Mouse (Mus musculus): ENCODE data around the gene Ess2. TPM values are rescaled to one million over a fixed set of nuclear protein-coding genes. Genes with fewer than 3 reads are reported as not detected.
"Not testable (repeated sequence)": the region's sequence is repeated elsewhere in the genome, so short reads cannot be mapped to it uniquely, and the experiment has no call there.

The Ess2 gene
- 1 to 10 TPM; 5.2 to 7.2 TPM for total RNA-seq (2021)
- long read RNA-seq, experiment 1, partial matches to known transcripts = 1 of 9 reads
- long read RNA-seq, experiment 1, other reads (novel, unspliced or antisense) = 2 of 9 reads
- long read RNA-seq, experiment 2, transcript Ess2-201 (10 exons, 2,821 nt) = major isoform, 8 of 11 reads
- long read RNA-seq, experiment 2, partial matches to known transcripts = 0 of 11 reads
- long read RNA-seq, experiment 2, other reads (novel, unspliced or antisense) = 1 of 11 reads

- intact Hi-C loops (cut with DNase I) = loop anchor here (5.0 kb wide), 1 partner anchor 136 kb away; no protein-coding TSS in a partner anchor
- peak; percentile 79 to 84 for DNase-seq
Observed at GRCm38 (mm10) chr16:17911052-17911595, at the start of gene Ess2. Ess2 (minus strand) TSS chr16:17911348.

DNA sequence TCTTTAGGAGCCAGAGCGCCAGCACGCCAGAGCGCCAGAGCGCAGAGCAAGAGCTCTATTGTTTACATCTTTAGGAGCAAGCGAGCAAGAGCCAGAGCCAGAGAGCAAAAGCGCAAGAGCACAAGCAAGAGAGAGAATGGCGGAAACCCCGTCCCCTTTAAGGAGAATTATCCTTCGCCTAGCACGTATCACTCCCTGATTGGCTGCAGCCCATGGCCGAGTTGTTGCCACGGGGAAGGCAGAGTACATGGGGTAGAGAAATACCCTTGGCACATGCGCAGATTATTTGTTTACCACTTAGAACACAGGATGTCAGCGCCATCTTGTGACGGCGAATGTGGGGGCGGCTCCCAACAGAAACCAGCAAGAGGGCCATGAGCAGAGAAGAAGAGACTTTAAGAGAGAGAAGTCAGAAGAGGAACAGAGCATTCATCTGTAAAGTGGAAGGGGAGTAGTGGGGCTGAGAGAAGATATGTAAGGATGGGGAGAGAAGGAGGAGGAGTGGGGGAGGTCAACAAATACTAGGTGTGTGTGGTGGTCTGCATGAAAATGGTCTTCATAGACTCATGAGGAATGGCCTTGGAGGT lies 45.0 kb upstream of the Ess2 start:
- DNase-seq; intact Hi-C loops (cut with DNase I): not testable (repeated sequence)

DNA sequence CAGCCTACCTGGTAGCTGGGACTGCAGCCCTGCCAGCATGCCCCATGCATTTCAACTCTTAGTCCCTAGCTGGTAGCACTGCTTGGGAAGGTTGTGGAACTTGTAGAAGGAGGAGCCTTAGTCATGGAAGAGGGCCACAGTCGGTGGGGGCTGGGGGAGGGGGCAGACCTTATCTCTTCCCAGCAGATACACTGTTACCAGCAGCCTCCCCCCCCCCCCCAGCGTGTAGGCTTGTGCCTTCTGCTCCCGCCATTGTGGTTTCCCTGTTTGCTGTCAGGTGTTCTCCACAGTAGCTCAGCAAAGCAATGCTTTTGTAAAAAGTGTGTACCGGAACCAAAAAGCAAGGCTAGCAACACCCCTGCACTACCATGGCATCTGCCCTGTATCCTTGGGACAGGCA lies 40.5 kb upstream of the Ess2 start:
- intact Hi-C loops (cut with DNase I) = no loop called here
- DNase-seq = no peak

DNA sequence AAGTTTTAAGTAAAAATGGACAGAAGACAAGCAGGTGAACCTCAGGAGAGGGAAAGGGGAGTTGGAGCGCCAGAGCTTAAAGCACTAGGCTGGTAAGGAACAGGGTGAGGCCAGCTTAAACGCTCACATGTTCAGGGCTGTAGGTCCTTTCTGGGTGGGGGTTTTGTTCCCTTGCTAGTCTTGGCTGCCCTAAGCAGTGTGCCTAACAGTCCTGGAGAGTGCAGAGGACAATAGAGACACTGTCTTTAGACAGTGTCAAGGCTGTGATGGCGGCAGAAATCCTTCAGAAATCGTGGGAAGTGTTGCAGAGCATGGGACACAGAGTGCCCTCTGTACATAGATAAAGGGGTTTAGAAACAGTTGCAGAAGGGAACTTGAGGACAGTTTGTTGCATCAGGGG lies 38.9 kb upstream of the Ess2 start:
- intact Hi-C loops (cut with DNase I) = no loop called here

GRCm38 (mm10) chr16:17949421-17949877 lies 38.3 kb upstream of the Ess2 start:
- intact Hi-C loops (cut with DNase I) = no loop called here

More for the DNA sequence above, 38.9 kb upstream of the Ess2 start:
- DNase-seq = no peak

DNA sequence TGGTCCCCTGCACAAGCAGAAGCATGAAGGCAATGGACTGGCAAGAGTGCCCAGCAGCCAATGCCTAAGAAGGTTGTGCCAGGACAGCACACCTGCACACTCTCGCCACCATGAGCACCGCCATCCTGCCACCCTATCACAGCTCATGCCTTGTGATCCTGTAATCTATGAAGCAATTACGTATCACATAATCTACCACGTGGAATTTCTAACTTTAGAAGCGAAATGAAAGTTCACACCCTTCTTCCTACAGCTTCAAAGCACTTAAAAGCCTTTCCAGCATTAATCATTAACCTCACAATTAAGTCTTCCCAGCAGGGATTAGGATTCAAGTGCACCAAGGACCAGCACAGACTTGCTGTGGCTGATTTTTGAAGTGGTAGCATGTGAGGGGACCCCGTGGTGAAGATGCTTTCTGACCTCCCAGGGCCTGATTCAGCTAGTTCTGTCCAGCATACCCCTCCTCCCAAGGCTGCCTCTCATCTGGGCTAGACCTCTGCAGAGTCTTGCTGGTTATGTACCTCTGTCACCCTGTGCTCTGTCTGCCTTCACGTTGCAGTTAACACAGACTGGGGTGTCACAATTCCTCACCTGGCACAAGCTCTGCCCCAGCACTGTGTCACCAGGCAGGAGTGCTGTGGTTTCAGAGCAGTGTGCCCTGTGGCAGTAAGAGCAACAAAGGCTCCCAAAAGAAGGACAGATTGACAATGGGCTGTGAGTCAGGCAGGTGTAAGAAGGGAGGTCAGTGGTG lies 34.1 kb upstream of the Ess2 start:
- DNase-seq = no peak
- intact Hi-C loops (cut with DNase I) = no loop called here

More at GRCm38 (mm10) chr16:17949421-17949877, 38.3 kb upstream of the Ess2 start:
- DNase-seq = no peak

DNA sequence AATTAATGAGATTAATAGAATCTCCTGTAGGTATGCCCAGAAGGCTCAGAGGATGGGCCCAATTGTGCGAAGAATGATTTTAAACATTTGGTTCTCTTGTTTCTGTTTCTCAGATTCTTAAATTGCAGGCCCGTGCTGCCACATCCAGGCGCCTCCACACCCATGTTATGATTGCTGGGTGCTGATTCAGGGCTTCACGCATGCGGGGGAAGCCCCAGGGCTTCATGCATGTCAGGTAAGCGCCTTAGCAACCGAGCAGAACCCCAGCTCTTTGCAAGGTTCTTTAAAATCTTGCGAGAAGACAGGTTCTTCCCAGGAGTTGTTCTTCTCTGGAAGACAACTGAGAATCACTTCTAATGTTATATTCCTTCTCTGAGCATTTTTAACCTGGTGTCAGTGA lies 32.3 kb upstream of the Ess2 start:
- no peak for DNase-seq
- intact Hi-C loops (cut with DNase I) = no loop called here

- DNase-seq = no peak
- intact Hi-C loops (cut with DNase I) = no loop called here
Observed at GRCm38 (mm10) chr16:17939255-17939751, 28.2 kb upstream of the Ess2 start.

GRCm38 (mm10) chr16:17938821-17939220 lies 27.7 kb upstream of the Ess2 start:
- intact Hi-C loops (cut with DNase I) = no loop called here
- no peak for DNase-seq

DNA sequence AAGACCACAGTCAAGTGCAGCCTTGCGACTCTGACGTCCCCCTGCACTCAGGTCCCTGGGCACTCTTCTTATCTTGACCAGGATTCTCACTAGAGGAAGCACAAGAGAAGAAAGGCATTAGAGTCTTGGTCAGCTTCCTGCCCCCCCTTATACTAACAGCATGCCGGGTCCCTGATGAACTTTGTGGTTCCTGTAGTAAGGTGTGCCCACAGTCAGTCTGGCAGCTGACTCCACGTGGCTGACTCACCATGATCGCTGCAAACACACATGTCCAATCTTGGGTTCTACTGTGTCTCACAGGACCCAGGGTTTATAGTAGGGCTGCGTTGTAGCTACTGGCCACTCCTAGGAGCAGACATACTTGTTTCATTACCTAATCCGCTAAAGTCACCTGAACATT lies 27.0 kb upstream of the Ess2 start:
- DNase-seq = no peak
- intact Hi-C loops (cut with DNase I) = no loop called here

GRCm38 (mm10) chr16:17936776-17937175 lies 25.6 kb upstream of the Ess2 start:
- no peak for DNase-seq
- intact Hi-C loops (cut with DNase I) = no loop called here

DNA sequence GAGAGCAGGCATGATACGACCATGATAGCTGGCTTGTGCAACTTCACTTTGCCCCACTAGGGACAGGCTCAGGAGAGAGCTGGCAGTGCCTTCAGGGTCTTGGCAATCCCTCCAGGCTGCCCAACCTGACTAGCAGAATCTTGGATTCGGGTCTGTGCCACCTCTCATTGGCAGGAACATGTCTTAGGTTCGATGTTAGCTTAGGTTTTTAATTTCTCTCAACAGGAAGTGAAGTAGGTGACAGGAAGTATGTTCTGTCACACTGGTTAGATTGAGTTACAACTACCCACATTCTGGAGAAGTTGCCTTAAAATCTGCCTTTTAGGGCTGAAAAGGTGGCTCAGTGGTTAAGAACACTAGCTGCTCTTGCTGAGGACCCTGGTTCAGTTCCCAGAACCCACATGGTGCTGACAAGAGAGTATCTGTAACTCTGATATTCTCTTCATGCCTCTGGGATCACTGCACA lies 23.3 kb upstream of the Ess2 start:
- intact Hi-C loops (cut with DNase I) = no loop called here

GRCm38 (mm10) chr16:17933594-17934444 lies 22.7 kb upstream of the Ess2 start:
- DNase-seq = no peak
- intact Hi-C loops (cut with DNase I) = no loop called here

More for the DNA sequence above, 23.3 kb upstream of the Ess2 start:
- no peak for DNase-seq

DNA sequence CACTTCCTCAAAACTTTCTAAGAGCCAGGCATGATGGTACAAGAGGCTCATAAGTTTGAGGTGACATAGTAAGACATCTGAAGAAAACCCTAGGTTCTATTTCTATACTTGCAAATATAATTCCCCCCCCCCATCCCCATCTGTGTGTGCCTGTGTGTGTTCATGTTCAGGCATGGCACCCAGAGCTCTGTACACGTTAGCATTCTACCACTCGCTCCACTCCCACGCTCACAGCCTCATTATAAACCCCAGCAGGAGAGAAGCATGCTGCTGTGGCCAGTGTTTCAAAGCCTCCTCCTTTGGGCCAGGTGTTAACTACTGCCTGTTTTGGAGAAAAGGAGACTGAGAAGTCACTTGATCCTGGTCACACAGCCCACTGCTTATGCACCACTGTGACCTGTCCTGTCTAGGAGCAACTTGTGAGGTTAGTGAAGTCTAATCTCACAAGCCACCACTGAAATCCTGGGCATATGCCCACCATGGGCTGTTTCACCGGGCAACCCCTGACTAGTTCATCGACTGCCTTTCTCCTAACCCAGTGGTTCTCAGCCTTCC lies 20.8 kb upstream of the Ess2 start:
- no peak for DNase-seq
- intact Hi-C loops (cut with DNase I) = no loop called here

DNA sequence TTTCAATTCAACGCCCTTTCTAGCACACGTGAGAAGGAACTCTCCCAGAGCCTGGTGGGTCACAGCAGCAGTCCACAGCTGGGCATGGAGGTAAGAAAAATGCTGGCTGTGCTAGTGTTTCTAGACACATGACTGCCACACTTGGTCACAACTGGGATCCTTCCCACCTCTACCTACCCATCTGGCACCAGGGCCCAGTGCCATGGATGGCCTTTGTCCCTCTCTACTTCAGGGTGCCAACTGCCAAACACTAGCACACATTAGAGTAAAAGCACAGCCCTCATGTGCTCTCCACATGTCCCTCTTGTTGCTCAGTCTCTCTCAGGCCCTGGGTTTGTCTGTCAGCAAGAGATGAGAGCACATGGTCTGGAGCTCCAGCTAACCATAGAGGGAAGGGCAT lies 18.5 kb upstream of the Ess2 start:
- DNase-seq = no peak
- intact Hi-C loops (cut with DNase I) = no loop called here

GRCm38 (mm10) chr16:17929211-17929610 lies 18.1 kb upstream of the Ess2 start:
- DNase-seq = no peak
- intact Hi-C loops (cut with DNase I) = no loop called here

DNA sequence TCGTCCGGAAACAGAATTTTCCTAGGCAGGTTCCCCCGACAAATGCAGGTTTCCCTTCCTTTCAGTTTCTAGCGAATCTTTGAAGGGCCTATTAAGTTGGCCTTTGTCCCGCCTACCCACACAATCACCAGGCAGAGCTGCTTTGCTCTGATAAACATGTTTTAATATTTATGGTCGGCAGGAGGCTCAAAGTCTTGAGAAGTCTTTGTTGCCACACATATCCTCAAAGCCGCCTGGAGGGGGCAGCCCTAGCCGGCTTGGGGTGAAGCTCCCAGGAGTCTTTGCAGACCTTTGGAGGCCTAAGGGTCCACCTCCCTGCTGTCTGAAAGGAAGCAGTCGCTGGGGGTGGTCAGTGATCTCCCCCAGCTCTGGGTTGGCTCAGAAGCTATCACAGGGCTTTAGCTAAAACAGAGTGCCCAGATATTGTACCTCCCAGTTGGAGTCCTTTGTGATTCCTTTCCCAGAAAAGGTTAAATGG lies 17.5 kb upstream of the Ess2 start:
- peak; percentile 39 to 42 for DNase-seq
- intact Hi-C loops (cut with DNase I) = no loop called here

DNA sequence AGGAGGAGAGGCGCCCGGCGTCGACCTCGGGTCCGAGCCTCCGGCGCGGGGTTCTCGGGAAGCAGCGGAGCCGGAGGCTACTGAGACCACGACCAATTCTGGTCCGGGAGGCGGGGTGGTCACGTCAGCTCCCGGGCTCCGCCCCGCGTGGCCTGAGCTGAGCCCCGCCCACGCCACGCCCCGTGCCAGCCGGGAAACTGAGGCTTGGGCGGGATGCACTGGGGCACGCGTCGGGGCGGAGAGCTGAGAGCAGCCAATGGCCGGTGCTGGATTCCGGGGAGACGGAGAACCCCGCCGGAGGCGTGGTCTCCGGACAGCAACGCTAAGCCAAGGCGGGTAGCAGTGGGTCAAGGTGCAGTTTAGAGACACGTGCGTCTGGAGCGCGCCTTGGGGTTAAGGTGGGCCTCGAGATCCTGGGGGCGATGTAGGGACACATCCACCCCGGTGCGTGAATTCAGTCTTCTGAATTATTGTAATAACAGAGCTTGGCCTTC lies 17.0 kb upstream of the Ess2 start, which contains the start of gene Slc25a1:
TSS of gene Slc25a1 (minus strand) at position 133 of the 494 bp plus-strand sequence.
- intact Hi-C loops (cut with DNase I) = no loop called here
- peak; percentile 54 to 59 for DNase-seq

GRCm38 (mm10) chr16:17927351-17928082 lies 16.4 kb upstream of the Ess2 start:
- intact Hi-C loops (cut with DNase I) = no loop called here
- DNase-seq = no peak

Measured in gastrocnemius, postnatal 36 days (tissue).